Mouse (Mus musculus) E14TG2a.4 (cell line): Measurements from ENCODE around the gene Taf1c.

ENCODE experiments used
- CTCF ChIP-seq: conservative IDR thresholded peaks from 2 replicates; pipeline ENCODE4 v1.5.1; 2014; ENCODE audit warnings: low read length
- POU5F1 ChIP-seq: IDR thresholded peaks from 2 replicates; pipeline ENCODE4 v1.6.1; 2014; ENCODE audit warnings: low read length, borderline replicate concordance

DNA sequence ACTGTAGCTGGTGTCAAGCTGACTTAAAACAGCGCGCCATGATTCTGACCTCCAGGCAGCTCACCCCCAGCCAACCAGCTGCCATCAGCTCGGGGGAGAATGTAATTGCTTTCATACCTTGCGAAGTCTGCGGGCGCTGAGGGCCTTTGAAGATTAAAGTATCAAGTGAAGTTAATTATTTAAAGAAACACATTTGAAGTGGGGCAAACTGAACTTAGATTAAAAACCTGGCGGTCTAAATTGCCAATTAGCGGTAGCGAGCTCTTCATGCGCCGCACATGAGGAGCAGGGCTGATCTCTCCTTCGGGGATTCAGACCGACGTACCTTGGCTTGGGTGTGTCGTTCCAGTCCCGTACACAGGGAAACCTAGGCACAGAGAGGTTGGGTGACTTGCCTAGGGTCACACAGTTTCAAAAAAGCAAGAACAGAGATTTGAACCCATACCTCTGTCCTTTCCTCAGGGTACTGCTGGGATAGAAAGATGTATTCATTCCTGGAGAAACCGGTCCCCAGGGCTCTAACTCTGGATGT lies 39.5 kb upstream of the Taf1c start:
- TF ChIP-seq CTCF (no peak), POU5F1 (no peak)
